Mouse (Mus musculus): ENCODE results near the gene B230307C23Rik. TPM values are rescaled to one million over a fixed set of nuclear protein-coding genes. Genes with fewer than 3 reads are reported as not detected.

B230307C23Rik gene
- polyA plus RNA-seq, 1 experiment from 2014 or later: 28.2 TPM

Other genes starting within 250 kb of the B230307C23Rik start
- gene Ripk4, start 233.5 kb upstream of the B230307C23Rik start, polyA plus RNA-seq (2015; fragmentation: Nextera tagmentation; extraction: Ambion mirVana): 12.0 and 12.1 TPM in 2 replicates
- 11.8 and 11.9 TPM in 2 replicates for gene Prdm15, start 145.5 kb upstream of the B230307C23Rik start, polyA plus RNA-seq (2015; fragmentation: Nextera tagmentation; extraction: Ambion mirVana)
- gene C2cd2, start 34.7 kb upstream of the B230307C23Rik start, polyA plus RNA-seq (2015; fragmentation: Nextera tagmentation; extraction: Ambion mirVana): 16.7 and 18.1 TPM in 2 replicates
- 14.0 and 15.0 TPM in 2 replicates for gene Zbtb21, start 34.7 kb upstream of the B230307C23Rik start, polyA plus RNA-seq (2015; fragmentation: Nextera tagmentation; extraction: Ambion mirVana)
- 19.9 and 24.9 TPM in 2 replicates for gene A630089N07Rik, start 85.1 kb downstream of the B230307C23Rik start, polyA plus RNA-seq (2015; fragmentation: Nextera tagmentation; extraction: Ambion mirVana)

All from kidney, embryonic 16.5 days (tissue).